Mouse (Mus musculus): ENCODE measurements at regions not wholly inside any gene's neighbourhood (a gene's known extent, or its start where the extent isn't known, plus 50 kb on each side); places are given as distances from the start of the nearest gene placed in this dataset.

GRCm38 (mm10) chr2:8628007-8628406, 1118.6 kb upstream of the Celf2 start:
- Histone ChIP-seq H3K27me3 (no peaks in the 10 kb centered on the region), H3K4me3 (replicated peaks) (no peak overlapping the region), H3K4me2 (no peak overlapping the region), H3K36me3 (no peaks in the 10 kb centered on the region), H3K9ac (no peak overlapping the region), H3K4me1 (replicated peaks) (no peaks in the 10 kb centered on the region), H3K27ac (no peak overlapping the region), H3K9me3 (replicated peaks) (no peaks in the 10 kb centered on the region)
- no peak for DNase-seq
- 53% methylated on average over 1 of the region's 1 CpGs for WGBS (ENCODE audit: insufficient replicate concordance)
- no peak for ATAC-seq (ENCODE audit: low read depth)

DNA sequence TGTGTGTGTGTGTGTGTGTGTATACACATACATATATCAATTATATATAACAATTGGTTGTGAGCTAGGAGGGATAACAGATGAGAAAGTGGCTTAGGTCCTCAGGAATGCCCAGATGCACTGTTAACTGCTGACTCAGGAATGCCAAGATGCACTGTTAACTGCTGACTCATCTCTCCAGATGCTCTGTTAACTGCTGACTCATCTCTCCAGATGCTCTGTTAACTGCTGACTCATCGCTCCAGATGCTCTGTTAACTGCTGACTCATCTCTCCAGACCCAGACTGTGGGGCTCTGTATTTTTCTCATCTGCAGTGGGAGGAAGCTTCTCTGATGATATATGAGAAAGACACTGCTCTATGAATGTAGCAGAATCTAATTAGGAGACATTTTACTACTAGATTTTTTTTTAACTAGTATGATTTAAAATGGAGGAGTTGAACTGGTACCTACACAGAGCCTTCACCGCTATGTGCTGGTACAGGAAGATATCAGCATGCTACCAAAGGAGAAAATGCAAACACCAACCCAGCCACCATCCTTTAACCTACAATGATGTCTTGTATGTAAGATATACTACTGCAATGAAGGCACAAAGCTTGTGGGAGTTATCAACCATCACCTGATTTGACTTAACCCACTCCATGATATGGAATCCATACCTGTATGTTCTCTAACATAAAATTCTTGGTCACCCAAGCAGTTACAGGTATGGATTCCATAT, 1119.3 kb upstream of the Celf2 start:
- Histone ChIP-seq H3K27me3 (no peaks in the 10 kb centered on the region), H3K4me3 (replicated peaks) (no peak overlapping the region), H3K9me3 (replicated peaks) (no peaks in the 10 kb centered on the region), H3K27ac (peak overlapping the region; percentile 53; the same call in 1 of the 2 replicates), H3K4me2 (no peak overlapping the region), H3K9ac (no peak overlapping the region), H3K36me3 (no peaks in the 10 kb centered on the region), H3K4me1 (replicated peaks) (no peaks in the 10 kb centered on the region)
- DNase-seq (peak; percentile 34), ATAC-seq (ENCODE audit: low read depth) (peak; percentile 89)
- WGBS (ENCODE audit: insufficient replicate concordance), result 62% methylated on average over 2 of the region's 2 CpGs

- Histone ChIP-seq H3K4me1 (replicated peaks) (no peaks in the 10 kb centered on the region), H3K36me3 (no peaks in the 10 kb centered on the region), H3K4me2 (no peak overlapping the region), H3K27me3 (no peaks in the 10 kb centered on the region), H3K9ac (no peak overlapping the region), H3K4me3 (replicated peaks) (no peak overlapping the region), H3K27ac (no peak overlapping the region), H3K9me3 (replicated peaks) (no peaks in the 10 kb centered on the region)
- no peak for ATAC-seq (ENCODE audit: low read depth)
- no peak for DNase-seq
- WGBS (ENCODE audit: insufficient replicate concordance), result 49% methylated on average over 7 of the region's 7 CpGs
Measured at GRCm38 (mm10) chr2:8638082-8638481, 1128.7 kb upstream of the Celf2 start.

GRCm38 (mm10) chr2:8639282-8639681, 1129.9 kb upstream of the Celf2 start:
- DNase-seq (no peak), ATAC-seq (ENCODE audit: low read depth) (no peak)
- Histone ChIP-seq H3K27me3 (no peaks in the 10 kb centered on the region), H3K9me3 (replicated peaks) (no peaks in the 10 kb centered on the region), H3K4me1 (replicated peaks) (no peaks in the 10 kb centered on the region), H3K9ac (no peak overlapping the region), H3K4me3 (replicated peaks) (no peak overlapping the region), H3K36me3 (no peaks in the 10 kb centered on the region), H3K4me2 (no peak overlapping the region), H3K27ac (no peak overlapping the region)
- 29% methylated on average over 3 of the region's 3 CpGs for WGBS (ENCODE audit: insufficient replicate concordance)

DNA sequence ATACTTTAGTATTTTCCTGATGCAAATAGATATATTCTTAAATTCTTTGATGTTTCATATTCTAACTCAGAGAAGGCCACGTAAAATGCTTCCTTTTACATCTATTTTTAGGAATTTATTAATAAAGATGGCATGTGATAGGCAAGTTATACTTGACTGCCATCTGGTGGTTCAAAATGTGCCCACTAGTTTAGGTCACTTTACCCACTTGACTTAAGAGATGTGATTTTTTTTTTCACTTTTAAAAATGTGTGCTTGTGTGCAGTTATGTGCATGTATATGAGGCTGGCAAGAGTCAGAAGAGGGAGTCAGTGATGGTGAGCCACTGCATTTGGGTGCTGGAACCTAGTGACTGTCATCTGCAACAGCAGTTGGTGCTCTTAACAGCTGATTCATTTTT, 1136.1 kb upstream of the Celf2 start:
- Histone ChIP-seq H3K4me1 (replicated peaks) (no peaks in the 10 kb centered on the region), H3K27ac (no peak overlapping the region), H3K4me2 (no peak overlapping the region), H3K4me3 (replicated peaks) (no peak overlapping the region), H3K9me3 (replicated peaks) (no peaks in the 10 kb centered on the region), H3K36me3 (no peaks in the 10 kb centered on the region), H3K9ac (no peak overlapping the region), H3K27me3 (no peaks in the 10 kb centered on the region)
- WGBS (ENCODE audit: insufficient replicate concordance), result 30% methylated on average over 1 of the region's 1 CpGs
- DNase-seq, result no peak
- ATAC-seq (ENCODE audit: low read depth), result no peak

DNA sequence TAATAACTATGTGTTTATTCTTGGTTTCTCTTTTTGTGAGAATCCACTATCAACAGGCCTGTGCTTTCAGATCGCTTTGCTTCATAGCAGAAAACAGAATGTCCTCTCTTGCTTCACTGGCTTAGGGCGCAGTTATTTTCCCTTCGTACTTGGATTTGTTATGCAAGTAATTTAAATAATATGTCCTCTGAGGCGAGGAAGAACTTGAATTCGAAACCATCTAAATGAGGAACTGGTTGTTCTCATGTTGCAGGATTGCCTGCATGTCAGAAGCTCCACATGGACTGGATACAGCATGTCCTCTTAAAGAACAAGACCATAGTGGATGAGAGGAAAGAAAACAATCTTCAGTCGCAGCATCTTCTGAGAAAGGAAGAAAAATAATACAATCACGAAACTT, 1151.2 kb upstream of the Celf2 start:
- H3K4me2 ChIP-seq, result no peak overlapping the region
- no peaks in the 10 kb centered on the region for H3K9me3 ChIP-seq (replicated peaks)
- H3K36me3 ChIP-seq, result no peaks in the 10 kb centered on the region
- WGBS (ENCODE audit: insufficient replicate concordance), result 60% methylated on average over 7 of the region's 7 CpGs
- no peak overlapping the region for H3K4me3 ChIP-seq (replicated peaks)
- H3K27ac ChIP-seq, result no peak overlapping the region
- DNase-seq (no peak), ATAC-seq (ENCODE audit: low read depth) (no peak)
- no peak overlapping the region for H3K9ac ChIP-seq
- no peaks in the 10 kb centered on the region for H3K27me3 ChIP-seq
- H3K4me1 ChIP-seq (replicated peaks), result no peaks in the 10 kb centered on the region

GRCm38 (mm10) chr2:8673751-8674378, 1164.5 kb upstream of the Celf2 start:
- DNase-seq (no peak), ATAC-seq (ENCODE audit: low read depth) (no peak)
- H3K4me2 ChIP-seq, result no peak overlapping the region
- 13% methylated on average over 10 of the region's 10 CpGs for WGBS (ENCODE audit: insufficient replicate concordance)
- H3K4me1 ChIP-seq (replicated peaks), result no peaks in the 10 kb centered on the region
- H3K9me3 ChIP-seq (replicated peaks), result no peaks in the 10 kb centered on the region
- no peaks in the 10 kb centered on the region for H3K27me3 ChIP-seq
- no peak overlapping the region for H3K9ac ChIP-seq
- H3K27ac ChIP-seq, result no peak overlapping the region
- no peak overlapping the region for H3K4me3 ChIP-seq (replicated peaks)
- H3K36me3 ChIP-seq, result no peaks in the 10 kb centered on the region

DNA sequence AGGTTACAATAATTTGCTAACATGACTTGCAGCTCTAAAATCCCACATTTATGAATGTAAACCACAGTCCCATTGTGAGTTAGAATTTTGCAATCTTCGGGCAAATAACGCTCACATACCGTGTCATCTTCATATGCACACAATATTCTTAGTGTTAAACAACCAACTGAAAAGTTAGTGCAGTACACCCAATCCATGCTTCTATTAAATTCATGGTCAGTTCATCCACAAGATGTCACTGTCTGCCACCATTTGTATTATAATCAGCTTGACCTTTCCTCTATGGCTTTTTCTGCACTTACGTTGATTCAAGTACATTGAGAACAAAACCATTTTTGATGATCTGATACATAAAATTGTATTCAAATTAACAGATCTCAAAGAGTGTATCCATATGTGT, 1166.2 kb upstream of the Celf2 start:
- WGBS (ENCODE audit: insufficient replicate concordance), result 44% methylated on average over 4 of the region's 4 CpGs
- no peaks in the 10 kb centered on the region for H3K27me3 ChIP-seq
- no peak overlapping the region for H3K4me2 ChIP-seq
- no peak for DNase-seq
- no peak overlapping the region for H3K27ac ChIP-seq
- H3K36me3 ChIP-seq, result no peaks in the 10 kb centered on the region
- H3K4me3 ChIP-seq (replicated peaks), result no peak overlapping the region
- ATAC-seq (ENCODE audit: low read depth), result no peak
- no peak overlapping the region for H3K9ac ChIP-seq
- H3K4me1 ChIP-seq (replicated peaks), result no peaks in the 10 kb centered on the region
- H3K9me3 ChIP-seq (replicated peaks), result no peaks in the 10 kb centered on the region

DNA sequence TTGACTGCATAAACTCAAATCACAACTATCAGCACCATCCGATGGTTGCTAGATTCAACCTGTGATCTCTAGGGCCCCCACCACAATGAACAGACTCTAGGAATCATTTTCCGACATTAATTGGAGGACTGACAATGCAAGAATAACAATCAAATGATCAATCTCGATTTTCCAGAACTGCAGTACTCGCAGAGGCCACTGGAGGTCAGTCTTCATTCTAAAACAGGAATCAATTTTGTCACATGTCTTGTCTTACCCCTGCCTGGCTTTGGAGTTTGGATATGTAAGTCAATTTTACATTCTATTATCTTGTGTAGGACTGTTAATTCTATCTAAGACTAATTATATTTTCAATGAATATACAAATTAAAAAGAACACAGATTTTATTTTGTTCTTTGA, 1167.2 kb upstream of the Celf2 start:
- Histone ChIP-seq H3K27ac (no peak overlapping the region), H3K4me2 (no peak overlapping the region), H3K27me3 (no peaks in the 10 kb centered on the region), H3K9me3 (replicated peaks) (no peaks in the 10 kb centered on the region), H3K36me3 (no peaks in the 10 kb centered on the region), H3K4me1 (replicated peaks) (no peaks in the 10 kb centered on the region), H3K4me3 (replicated peaks) (no peak overlapping the region), H3K9ac (no peak overlapping the region)
- 8% methylated on average over 4 of the region's 4 CpGs for WGBS (ENCODE audit: insufficient replicate concordance)
- ATAC-seq (ENCODE audit: low read depth) (no peak), DNase-seq (no peak)

DNA sequence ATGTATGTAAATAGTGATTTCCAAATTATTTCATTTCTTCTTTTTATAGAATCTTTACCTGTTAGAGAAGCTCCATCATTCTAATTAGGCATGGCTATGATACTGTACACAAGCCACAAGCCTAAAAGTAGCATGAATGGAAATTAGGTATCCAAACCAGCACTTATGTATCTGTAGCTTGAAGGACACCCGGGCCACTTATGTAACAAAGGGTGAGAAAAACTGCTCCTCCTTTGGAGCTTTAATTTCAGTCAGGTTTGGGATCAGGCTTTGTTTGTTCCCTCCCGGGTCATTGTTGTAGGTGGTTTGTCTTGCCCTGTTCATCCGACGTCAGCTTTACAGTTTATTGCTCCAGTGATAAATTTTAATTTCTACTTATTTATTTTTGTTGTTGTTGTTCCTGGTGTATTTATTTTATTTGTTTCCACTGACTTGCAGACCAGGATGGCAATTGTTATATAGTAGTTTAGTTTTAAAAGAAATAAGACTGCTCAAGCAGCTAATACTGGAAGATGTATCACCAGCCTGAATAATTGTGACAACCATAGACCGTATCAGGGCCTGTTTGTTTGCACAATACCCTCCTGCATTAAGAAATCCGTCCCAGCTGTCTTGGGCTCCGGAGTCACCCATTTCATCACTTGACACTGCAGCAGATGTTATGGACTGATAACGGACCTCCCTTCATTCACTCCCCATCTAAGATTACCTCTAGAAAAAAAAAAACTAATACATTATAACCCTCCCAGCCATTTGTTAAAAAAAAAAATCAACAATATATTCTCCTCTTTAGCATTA, 1181.7 kb upstream of the Celf2 start:
- 46% methylated on average over 8 of the region's 8 CpGs for WGBS (ENCODE audit: insufficient replicate concordance)
- DNase-seq, result no peak

DNA sequence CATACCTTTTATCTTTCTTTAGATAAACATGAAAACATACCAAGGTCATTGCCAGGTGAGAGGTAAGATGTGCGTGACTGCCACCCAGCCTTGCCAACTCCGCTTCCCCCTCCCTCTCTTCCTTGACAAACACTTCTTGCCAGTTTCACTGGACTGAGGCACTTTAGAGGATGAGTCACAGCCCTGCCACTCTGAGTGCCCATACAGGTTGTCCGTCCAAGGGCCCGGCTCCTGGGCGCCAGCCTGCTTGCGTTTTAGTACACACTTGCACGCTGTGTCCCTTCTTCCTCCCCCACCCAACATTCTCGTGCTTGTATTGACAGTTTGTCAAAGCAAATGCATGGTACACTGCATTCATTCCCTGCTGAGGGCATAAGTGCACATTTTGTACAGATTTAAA, 1151.7 kb upstream of the 4930412O13Rik start:
- H3K9ac ChIP-seq, result no peak overlapping the region

More for the DNA sequence above, 1181.7 kb upstream of the Celf2 start:
- ATAC-seq (ENCODE audit: low read depth), result no peak
- Histone ChIP-seq H3K27ac (no peak overlapping the region), H3K9ac (no peak overlapping the region), H3K4me1 (replicated peaks) (no peaks in the 10 kb centered on the region), H3K4me3 (replicated peaks) (no peak overlapping the region), H3K4me2 (no peak overlapping the region), H3K9me3 (replicated peaks) (no peaks in the 10 kb centered on the region), H3K36me3 (no peaks in the 10 kb centered on the region), H3K27me3 (no peaks in the 10 kb centered on the region)

More for the DNA sequence above, 1151.7 kb upstream of the 4930412O13Rik start:
- DNase-seq (no peak), ATAC-seq (ENCODE audit: low read depth) (no peak)
- Histone ChIP-seq H3K4me1 (replicated peaks) (no peaks in the 10 kb centered on the region), H3K36me3 (no peaks in the 10 kb centered on the region), H3K9me3 (replicated peaks) (no peaks in the 10 kb centered on the region), H3K4me3 (replicated peaks) (no peak overlapping the region), H3K4me2 (no peak overlapping the region), H3K27ac (no peak overlapping the region), H3K27me3 (no peaks in the 10 kb centered on the region)
- 70% methylated on average over 8 of the region's 8 CpGs for WGBS (ENCODE audit: insufficient replicate concordance)

Data from liver, embryonic 13.5 days (tissue).